15 mouse cellular contexts compared by ENCODE assay signal in genomic region chr9:53905418-53905817, GRCm38 (mm10). TPM values are rescaled to one million over a fixed set of nuclear protein-coding genes. Genes with fewer than 3 reads are reported as not detected.
A peak's percentile ranks its signal among the peaks of the same experiment; 100 is the strongest.
DNase-seq lines count a peak whose midpoint lies in the region; ATAC-seq and TF ChIP-seq lines count a peak whose summit lies in the region.
"Had no signal": no experiment of that assay in that cellular context is flagged by ENCODE, and none has a peak within 500 bp of the region (broad histone marks: within the 10 kb centered on the region; RNA-seq: fewer than 3 reads in every experiment).

No protein-coding gene starts in this region.

- H3K27ac ChIP-seq in hindbrain, embryonic 11.5 days (ENCODE audit: low read depth, low read length), result no peak overlapping the region
- no peak overlapping the region for H3K27ac ChIP-seq in hindbrain, embryonic 12.5 days
- no peak overlapping the region for H3K27ac ChIP-seq in midbrain, embryonic 14.5 days (replicated peaks; ENCODE audit: low read depth, low read length)
- no peak overlapping the region for H3K27ac ChIP-seq in midbrain, embryonic 15.5 days
- no peak overlapping the region for H3K27ac ChIP-seq in stomach, postnatal 0 days (replicated peaks)
- H3K27ac ChIP-seq in thymus, adult 2 months (ENCODE audit: control insufficient read depth, insufficient read depth, low read length), result no peak overlapping the region
- H3K27ac ChIP-seq: lung, embryonic 15.5 days; neural tube, embryonic 15.5 days had no signal

- no peaks in the 10 kb centered on the region for H3K9me3 ChIP-seq in hindbrain, embryonic 11.5 days (ENCODE audit: control insufficient read depth, low read length)
- no peaks in the 10 kb centered on the region for H3K9me3 ChIP-seq in hindbrain, embryonic 12.5 days (replicated peaks)
- no peaks in the 10 kb centered on the region for H3K9me3 ChIP-seq in midbrain, embryonic 14.5 days (ENCODE audit: control insufficient read depth, low read length)
- no peaks in the 10 kb centered on the region for H3K9me3 ChIP-seq in midbrain, embryonic 15.5 days
- no peaks in the 10 kb centered on the region for H3K9me3 ChIP-seq in stomach, postnatal 0 days (ENCODE audit: control insufficient read depth, low read length)
- H3K9me3 ChIP-seq: lung, embryonic 15.5 days; neural tube, embryonic 15.5 days had no signal

- TF ChIP-seq POLR2A in thymus, adult 2 months (IDR thresholded peaks at IDR 0.05; ENCODE audit: control insufficient read depth, extremely low read depth, insufficient read depth, low read length, poor library complexity), result no peak

- no peak for ATAC-seq in hindbrain, embryonic 11.5 days (ENCODE audit: low FRiP score)
- no peak for ATAC-seq in hindbrain, embryonic 12.5 days (ENCODE audit: low FRiP score)
- ATAC-seq in midbrain, embryonic 14.5 days (ENCODE audit: low FRiP score, low TSS enrichment), result no peak
- ATAC-seq in midbrain, embryonic 15.5 days (replicated peaks), result no peak
- ATAC-seq in stomach, postnatal 0 days (ENCODE audit: low FRiP score, low TSS enrichment), result no peak

- H3K4me3 ChIP-seq in hindbrain, embryonic 11.5 days (ENCODE audit: low read depth, low read length), result no peak overlapping the region
- H3K4me3 ChIP-seq in hindbrain, embryonic 12.5 days, result no peak overlapping the region
- no peak overlapping the region for H3K4me3 ChIP-seq in midbrain, embryonic 14.5 days (replicated peaks; ENCODE audit: low read depth, low read length)
- H3K4me3 ChIP-seq in midbrain, embryonic 15.5 days, result no peak overlapping the region
- H3K4me3 ChIP-seq in stomach, postnatal 0 days (ENCODE audit: low read depth, low read length), result no peak overlapping the region
- no peak overlapping the region for H3K4me3 ChIP-seq in thymus, adult 2 months (ENCODE audit: control insufficient read depth, insufficient read depth, low read length)
- H3K4me3 ChIP-seq: lung, embryonic 15.5 days; neural tube, embryonic 15.5 days had no signal

- WGBS in hindbrain, embryonic 11.5 days, result 51% methylated on average over 3 of the region's 3 CpGs
- 41% methylated on average over 3 of the region's 3 CpGs for WGBS in hindbrain, embryonic 12.5 days
- WGBS in midbrain, embryonic 14.5 days, result 50% methylated on average over 3 of the region's 3 CpGs
- 57% methylated on average over 3 of the region's 3 CpGs for WGBS in midbrain, embryonic 15.5 days
- 47% methylated on average over 3 of the region's 3 CpGs for WGBS in stomach, postnatal 0 days
- WGBS in thymus, adult 2 months, result 56% methylated on average over 3 of the region's 3 CpGs

- no peaks in the 10 kb centered on the region for H3K27me3 ChIP-seq in hindbrain, embryonic 11.5 days (ENCODE audit: control insufficient read depth, insufficient read depth, low read length)
- H3K27me3 ChIP-seq in hindbrain, embryonic 12.5 days, result no peaks in the 10 kb centered on the region
- no peaks in the 10 kb centered on the region for H3K27me3 ChIP-seq in midbrain, embryonic 14.5 days (ENCODE audit: control insufficient read depth, insufficient read depth, low read length)
- H3K27me3 ChIP-seq in midbrain, embryonic 15.5 days (replicated peaks), result no peaks in the 10 kb centered on the region
- H3K27me3 ChIP-seq in stomach, postnatal 0 days (ENCODE audit: control insufficient read depth, insufficient read depth, low read length), result no peaks in the 10 kb centered on the region
- no peaks in the 10 kb centered on the region for H3K27me3 ChIP-seq in thymus, adult 2 months (ENCODE audit: control insufficient read depth, insufficient read depth, low read length)
- H3K27me3 ChIP-seq: lung, embryonic 15.5 days; neural tube, embryonic 15.5 days had no signal

- no peaks in the 10 kb centered on the region for H3K36me3 ChIP-seq in hindbrain, embryonic 11.5 days (ENCODE audit: control insufficient read depth, insufficient read depth, low read length)
- no peaks in the 10 kb centered on the region for H3K36me3 ChIP-seq in hindbrain, embryonic 12.5 days
- no peaks in the 10 kb centered on the region for H3K36me3 ChIP-seq in midbrain, embryonic 14.5 days (ENCODE audit: control insufficient read depth, insufficient read depth, low read length)
- H3K36me3 ChIP-seq in midbrain, embryonic 15.5 days (replicated peaks), result no peaks in the 10 kb centered on the region
- no peaks in the 10 kb centered on the region for H3K36me3 ChIP-seq in stomach, postnatal 0 days (ENCODE audit: control insufficient read depth, insufficient read depth, low read length)
- H3K36me3 ChIP-seq in thymus, adult 2 months (ENCODE audit: control insufficient read depth, insufficient read depth, low read length), result no peaks in the 10 kb centered on the region
- H3K36me3 ChIP-seq: lung, embryonic 15.5 days; neural tube, embryonic 15.5 days had no signal

- no peak for TF ChIP-seq EP300 in stomach, postnatal 0 days (optimal IDR thresholded peaks at IDR 0.05)

- no peak overlapping the region for H3K4me2 ChIP-seq in hindbrain, embryonic 11.5 days (replicated peaks; ENCODE audit: low read depth, low read length)
- no peak overlapping the region for H3K4me2 ChIP-seq in hindbrain, embryonic 12.5 days (replicated peaks)
- no peak overlapping the region for H3K4me2 ChIP-seq in midbrain, embryonic 14.5 days (ENCODE audit: low read length)
- no peak overlapping the region for H3K4me2 ChIP-seq in midbrain, embryonic 15.5 days
- no peak overlapping the region for H3K4me2 ChIP-seq in stomach, postnatal 0 days (replicated peaks; ENCODE audit: low read depth)
- H3K4me2 ChIP-seq: lung, embryonic 15.5 days; neural tube, embryonic 15.5 days had no signal

- DNase-seq in hindbrain, embryonic 11.5 days (ENCODE audit: low spot score), result peak; percentile 30
- DNase-seq in midbrain, embryonic 14.5 days, result peak; percentile 47
- peak; percentile 49 for DNase-seq in embryo, embryonic 11 days
- DNase-seq in stomach, postnatal 0 days (ENCODE audit: low spot score), result no peak
- no peak for DNase-seq in thymus, adult 2 months
- no peak for DNase-seq in left cerebral cortex, adult 8-10 months (ENCODE audit: low spot score in 2 of 2)
- DNase-seq: gastrocnemius, postnatal 14 days; left cerebral cortex, postnatal 4 days; thymus, postnatal 36 days had no signal

- no peaks in the 10 kb centered on the region for H3K4me1 ChIP-seq in hindbrain, embryonic 11.5 days (replicated peaks; ENCODE audit: control insufficient read depth, insufficient read depth, low read length)
- no peaks in the 10 kb centered on the region for H3K4me1 ChIP-seq in hindbrain, embryonic 12.5 days
- no peaks in the 10 kb centered on the region for H3K4me1 ChIP-seq in midbrain, embryonic 14.5 days (ENCODE audit: control insufficient read depth, insufficient read depth, low read length)
- H3K4me1 ChIP-seq in midbrain, embryonic 15.5 days, result 0 out of 2 replicates have a peak, but pooled peaks cover 2% of the 10 kb centered on the region
- no peaks in the 10 kb centered on the region for H3K4me1 ChIP-seq in stomach, postnatal 0 days (replicated peaks; ENCODE audit: control insufficient read depth, insufficient read depth)
- no peaks in the 10 kb centered on the region for H3K4me1 ChIP-seq in thymus, adult 2 months (replicated peaks; ENCODE audit: control insufficient read depth, insufficient read depth, low read length)
- H3K4me1 ChIP-seq: lung, embryonic 15.5 days had no signal

- TF ChIP-seq CTCF in stomach, postnatal 0 days (IDR thresholded peaks at IDR 0.05; ENCODE audit: low read depth), result peak; percentile 54
- TF ChIP-seq CTCF in thymus, adult 2 months (IDR thresholded peaks at IDR 0.05; ENCODE audit: borderline replicate concordance, control insufficient read depth, extremely low read depth, insufficient read depth, low read length, poor library complexity), result no peak

- no peak overlapping the region for H3K9ac ChIP-seq in hindbrain, embryonic 11.5 days (ENCODE audit: low read depth, low read length)
- no peak overlapping the region for H3K9ac ChIP-seq in hindbrain, embryonic 12.5 days
- H3K9ac ChIP-seq in midbrain, embryonic 14.5 days (replicated peaks; ENCODE audit: low read length), result no peak overlapping the region
- H3K9ac ChIP-seq in midbrain, embryonic 15.5 days, result no peak overlapping the region
- no peak overlapping the region for H3K9ac ChIP-seq in stomach, postnatal 0 days (ENCODE audit: low read length)
- H3K9ac ChIP-seq: lung, embryonic 15.5 days; neural tube, embryonic 15.5 days had no signal

RNA-seq across cellular contexts. Expression of gene Sln, which starts 55.5 kb away (rescaled TPM):
- polyA plus RNA-seq in hindbrain, embryonic 11.5 days (2014; fragmentation: Nextera tagmentation; extraction: Ambion mirVana), result 1.1 and 2.1 TPM in 2 replicates
- polyA plus RNA-seq in hindbrain, embryonic 12.5 days (2016; fragmentation: Nextera tagmentation; extraction: Ambion mirVana), result 1.3 and 6.3 TPM in 2 replicates
- not detected in 2 replicates for polyA plus RNA-seq in midbrain, embryonic 14.5 days (2014; fragmentation: Nextera tagmentation; extraction: Ambion mirVana)
- polyA plus RNA-seq in midbrain, embryonic 15.5 days (2015; fragmentation: Nextera tagmentation; extraction: Ambion mirVana), result 0.26 TPM in 1 of 2 replicates, not detected in the other
- polyA plus RNA-seq in stomach, postnatal 0 days (2015; fragmentation: Nextera tagmentation; extraction: Ambion mirVana), result 0.30 and 0.80 TPM in 2 replicates
- polyA plus RNA-seq in thymus, adult 2 months (2012; rRNA removed), result 7.7 and 32.0 TPM in 2 replicates
- total RNA-seq in left cerebral cortex, adult 8-10 months (2022), result under 1 TPM in 3 of 4 experiments, not detected in 1; 0.30 to 0.55 (median 0.37) TPM
- total RNA-seq: left cerebral cortex, postnatal 4 days had no signal
- polyA plus RNA-seq: intestine, embryonic 14.5 days; stomach, embryonic 14.5 days had no signal

Comparison
In these comparisons a context has a peak if more than half of its experiments do, and no peak if none do; other contexts are left out.
1. DNase-seq: peak in hindbrain, embryonic 11.5 days (single experiment), midbrain, embryonic 14.5 days (single experiment) and embryo, embryonic 11 days (single experiment); none in stomach, postnatal 0 days (single experiment), thymus, adult 2 months (single experiment) and left cerebral cortex, adult 8-10 months (0 of 2).